ENCODE assay signal across 8 mouse cellular contexts in the genomic region with DNA sequence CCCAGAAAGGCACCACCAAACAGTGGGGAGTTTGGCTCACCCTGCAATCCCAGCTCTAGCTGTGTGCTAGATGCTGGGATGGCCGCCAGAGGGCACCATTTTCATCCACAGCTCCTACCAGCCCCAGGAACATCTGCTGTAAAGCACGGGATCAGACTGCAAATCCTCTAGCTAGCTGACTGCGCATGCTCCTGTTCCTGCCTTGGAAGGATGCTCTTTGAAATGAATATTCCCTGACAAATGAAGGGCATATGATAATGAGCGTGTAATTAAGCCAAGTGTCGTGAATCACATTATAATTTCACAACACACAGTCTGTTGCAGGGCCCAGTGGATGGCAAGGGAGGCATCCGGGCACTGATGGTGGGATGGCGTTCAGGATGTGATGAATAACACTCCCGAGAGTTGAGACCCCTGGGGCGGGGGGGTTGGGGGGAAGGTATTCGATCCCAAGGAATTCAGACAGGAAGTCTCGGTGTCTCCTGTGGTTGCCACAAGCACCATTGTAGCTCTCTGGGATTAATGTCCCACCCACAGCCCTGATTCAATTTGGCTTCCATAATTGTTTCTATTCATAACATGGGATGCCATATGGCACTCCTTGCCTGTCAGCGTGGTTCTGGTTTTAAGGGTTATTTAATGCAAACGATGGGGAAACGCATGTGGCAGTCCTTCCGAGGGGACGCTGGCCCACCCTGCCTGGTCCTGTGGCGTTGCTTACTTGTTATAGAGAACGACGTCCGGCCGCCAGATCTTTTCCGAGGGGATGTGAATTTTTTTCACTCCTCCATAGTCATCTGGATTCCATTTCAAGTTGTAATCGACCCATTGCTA. TPM values are rescaled to one million over a fixed set of nuclear protein-coding genes. Genes with fewer than 3 reads are reported as not detected.
DNase-seq lines count a peak whose midpoint lies in the region; TF ChIP-seq lines count a peak whose summit lies in the region.

No protein-coding gene starts in this region.

- no peak overlapping the region for H3K27ac ChIP-seq in thymus, adult 2 months (ENCODE audit: control insufficient read depth, insufficient read depth, low read length)
- H3K27ac ChIP-seq in left cerebral cortex, adult 2 months: peak overlapping the region; percentile 87
- H3K27ac ChIP-seq in small intestine, adult 2 months (ENCODE audit: insufficient read depth, low read depth, low read length): no peak overlapping the region

- intact Hi-C loops in gastrocnemius, postnatal 14 days (cut with DNase I; ENCODE audit: low total_unique reads): no loop called here
- intact Hi-C loops in left cerebral cortex, adult 2 months (cut with DNase I): loop anchor here (5.0 kb wide), 1 partner anchor 320 kb away; the partner anchor contains the start of gene Atf2

- no peaks in the 10 kb centered on the region for H3K36me3 ChIP-seq in thymus, adult 2 months (ENCODE audit: control insufficient read depth, insufficient read depth, low read length)
- H3K36me3 ChIP-seq in small intestine, adult 2 months (ENCODE audit: control insufficient read depth, insufficient read depth, low read length): no peaks in the 10 kb centered on the region

- H3K4me1 ChIP-seq in thymus, adult 2 months (replicated peaks; ENCODE audit: control insufficient read depth, insufficient read depth, low read length): no peaks in the 10 kb centered on the region
- H3K4me1 ChIP-seq in small intestine, adult 2 months (ENCODE audit: control insufficient read depth, insufficient read depth, insufficient read length, low read length): no peaks in the 10 kb centered on the region

- DNase-seq in thymus, adult 2 months: peak; percentile 41
- DNase-seq in thymus, adult 18-20 months: no peak
- DNase-seq in embryo, embryonic 10.5 days (ENCODE audit: low spot score): peak; percentile 91
- DNase-seq in gastrocnemius, postnatal 14 days: peak; percentile 82
- DNase-seq in induced T-regulatory cell, adult 2 months (ENCODE audit: low read depth): peak; percentile 62
- peak; percentile 84 for DNase-seq in left cerebral cortex, adult 2 months (ENCODE audit: extremely low spot score in 1 of 2, low spot score in 2 of 2)
- peak; percentile 92 for DNase-seq in mesoderm, embryonic 11.5 days (ENCODE audit: low read depth, low spot score)

- no peak overlapping the region for H3K4me3 ChIP-seq in thymus, adult 2 months (ENCODE audit: control insufficient read depth, insufficient read depth, low read length)
- peak overlapping the region; percentile 33 for H3K4me3 ChIP-seq in left cerebral cortex, adult 2 months
- H3K4me3 ChIP-seq in small intestine, adult 2 months (ENCODE audit: low read depth, low read length): no peak overlapping the region

- TF ChIP-seq POLR2A in thymus, adult 2 months (IDR thresholded peaks at IDR 0.05; ENCODE audit: control insufficient read depth, extremely low read depth, insufficient read depth, low read length, poor library complexity): no peak
- no peak for TF ChIP-seq POLR2A in small intestine, adult 2 months (IDR thresholded peaks at IDR 0.05; ENCODE audit: low read depth, low read length)

- TF ChIP-seq CTCF in thymus, adult 2 months (IDR thresholded peaks at IDR 0.05; ENCODE audit: borderline replicate concordance, control insufficient read depth, extremely low read depth, insufficient read depth, low read length, poor library complexity): peak; percentile 91
- TF ChIP-seq CTCF in left cerebral cortex, adult 2 months (IDR thresholded peaks at IDR 0.05): peak; percentile 96
- peak; percentile 86; the same call in 1 of the 2 replicates for TF ChIP-seq CTCF in small intestine, adult 2 months (IDR thresholded peaks at IDR 0.05; ENCODE audit: extremely low read depth, insufficient read length, insufficient replicate concordance, low read depth, low read length)

- no peaks in the 10 kb centered on the region for H3K27me3 ChIP-seq in thymus, adult 2 months (ENCODE audit: control insufficient read depth, insufficient read depth, low read length)
- H3K27me3 ChIP-seq in small intestine, adult 2 months (ENCODE audit: control insufficient read depth, insufficient read depth, low read length): no peaks in the 10 kb centered on the region

- 60% methylated on average over 23 of the region's 23 CpGs for WGBS in thymus, adult 2 months
- WGBS in small intestine, adult 2 months: 44% methylated on average over 23 of the region's 23 CpGs

RNA-seq across cellular contexts. Expression of gene Chrna1, which starts 7.4 kb away (rescaled TPM):
- polyA plus RNA-seq in thymus, adult 2 months (2012; rRNA removed): 0.05 and 0.07 TPM in 2 replicates
- 10 to 100 TPM; 14.4 to 17.4 TPM for total RNA-seq in gastrocnemius, postnatal 14 days (2021)
- under 1 TPM; 0.12 to 0.25 TPM for total RNA-seq in left cerebral cortex, adult 2 months (2021)
- not detected in 2 replicates for polyA plus RNA-seq in small intestine, adult 2 months (2012; rRNA removed)

RNA-seq across cellular contexts. Expression of gene Wipf1, which starts 43.2 kb away (rescaled TPM):
- polyA plus RNA-seq in thymus, adult 2 months (2012; rRNA removed): 56.6 and 68.0 TPM in 2 replicates
- total RNA-seq in gastrocnemius, postnatal 14 days (2021): 10 to 100 TPM; 17.4 to 19.8 TPM
- 1 to 10 TPM; 7.4 to 7.9 TPM for total RNA-seq in left cerebral cortex, adult 2 months (2021)
- 8.5 and 18.9 TPM in 2 replicates for polyA plus RNA-seq in small intestine, adult 2 months (2012; rRNA removed)

Comparison
In these comparisons a context has a peak if more than half of its experiments do, and no peak if none do; other contexts are left out.
1. DNase-seq: peak in thymus, adult 2 months (single experiment), embryo, embryonic 10.5 days (single experiment), gastrocnemius, postnatal 14 days (single experiment), induced T-regulatory cell, adult 2 months (single experiment), left cerebral cortex, adult 2 months (2 of 2) and mesoderm, embryonic 11.5 days (single experiment); none in thymus, adult 18-20 months (0 of 2).
2. RNA of gene Chrna1, which starts 7.4 kb away (total RNA-seq): 14.4 to 17.4 TPM in gastrocnemius, postnatal 14 days; 0.12 to 0.25 TPM in left cerebral cortex, adult 2 months; every median in the first group is over 10 times any median in the second.
3. Peak in every context shown above with its lines, with median percentiles within 50 percentile points of each other: CTCF ChIP-seq.